Comparison of ENCODE assay signal across 7 mouse cellular contexts in genomic region chr11:82970712-82971589, GRCm38 (mm10). TPM values are rescaled to one million over a fixed set of nuclear protein-coding genes. Genes with fewer than 3 reads are reported as not detected.
DNase-seq lines count a peak whose midpoint lies in the region; ATAC-seq and TF ChIP-seq lines count a peak whose summit lies in the region.

No protein-coding gene starts in this region.

- no peaks in the 10 kb centered on the region for H3K27me3 ChIP-seq in thymus, adult 2 months (ENCODE audit: control insufficient read depth, insufficient read depth, low read length)
- H3K27me3 ChIP-seq in kidney, postnatal 0 days (ENCODE audit: insufficient read depth, low read length), result no peaks in the 10 kb centered on the region

- no peaks in the 10 kb centered on the region for H3K36me3 ChIP-seq in thymus, adult 2 months (ENCODE audit: control insufficient read depth, insufficient read depth, low read length)
- no peaks in the 10 kb centered on the region for H3K36me3 ChIP-seq in kidney, postnatal 0 days (ENCODE audit: insufficient read depth, low read length)

- H3K4me2 ChIP-seq in kidney, postnatal 0 days (ENCODE audit: low read length), result peak overlapping the region; percentile 47

- 41% methylated on average over 31 of the region's 31 CpGs for WGBS in thymus, adult 2 months
- WGBS in kidney, postnatal 0 days, result 10% methylated on average over 31 of the region's 31 CpGs

- H3K9ac ChIP-seq in kidney, postnatal 0 days (ENCODE audit: low read depth, low read length), result peak overlapping the region; percentile 31; the same call in 1 of the 2 replicates

- H3K27ac ChIP-seq in thymus, adult 2 months (ENCODE audit: control insufficient read depth, insufficient read depth, low read length), result no peak overlapping the region; the same call in 1 of the 2 replicates
- H3K27ac ChIP-seq in kidney, postnatal 0 days, result peak overlapping the region; percentile 42; the same call in 1 of the 2 replicates

- H3K9me3 ChIP-seq in kidney, postnatal 0 days (replicated peaks; ENCODE audit: low read length), result no peaks in the 10 kb centered on the region

- ATAC-seq in kidney, postnatal 0 days (replicated peaks; ENCODE audit: low FRiP score, low read depth), result 0 out of 2 replicates have a peak, but pooled peaks have one; percentile 49

- DNase-seq in thymus, adult 2 months, result no peak
- no peak for DNase-seq in thymus, postnatal 25 days
- peak; percentile 41 for DNase-seq in cerebellum, adult 9-11 months
- peak; percentile 13 for DNase-seq in forelimb bud, embryonic 11.5 days (ENCODE audit: low read depth, low spot score)
- DNase-seq in kidney, postnatal 0 days (ENCODE audit: low spot score), result peak; percentile 78
- DNase-seq in lung, postnatal 36 days, result peak; percentile 42
- DNase-seq in right cerebral cortex, postnatal 4 days, result peak; percentile 69

- peak; percentile 68 for TF ChIP-seq CTCF in thymus, adult 2 months (IDR thresholded peaks at IDR 0.05; ENCODE audit: borderline replicate concordance, control insufficient read depth, extremely low read depth, insufficient read depth, low read length, poor library complexity)
- peak; percentile 71 for TF ChIP-seq CTCF in kidney, postnatal 0 days (IDR thresholded peaks at IDR 0.05; ENCODE audit: low read depth)

- no peak for TF ChIP-seq POLR2A in thymus, adult 2 months (IDR thresholded peaks at IDR 0.05; ENCODE audit: control insufficient read depth, extremely low read depth, insufficient read depth, low read length, poor library complexity)

- H3K4me3 ChIP-seq in thymus, adult 2 months (ENCODE audit: control insufficient read depth, insufficient read depth, low read length), result no peak overlapping the region
- H3K4me3 ChIP-seq in kidney, postnatal 0 days (replicated peaks; ENCODE audit: low read depth, low read length), result 0 out of 2 replicates have a peak overlapping the region, but pooled peaks have one; percentile 9

- H3K4me1 ChIP-seq in thymus, adult 2 months (replicated peaks; ENCODE audit: control insufficient read depth, insufficient read depth, low read length), result peaks cover 33% of the 10 kb centered on the region
- peaks cover 3% of the 10 kb centered on the region; the same call in 1 of the 2 replicates for H3K4me1 ChIP-seq in kidney, postnatal 0 days (replicated peaks; ENCODE audit: insufficient read depth, low read length)

RNA-seq across cellular contexts. Expression of gene Slfn5, which starts 19.8 kb away (rescaled TPM):
- 7.0 and 8.4 TPM in 2 replicates for polyA plus RNA-seq in thymus, adult 2 months (2012; rRNA removed)
- polyA plus RNA-seq in kidney, postnatal 0 days (2015; fragmentation: Nextera tagmentation; extraction: Ambion mirVana), result 19.5 and 21.1 TPM in 2 replicates

RNA-seq across cellular contexts. Expression of gene Slfn9, which starts 20.7 kb away (rescaled TPM):
- 3.3 and 4.1 TPM in 2 replicates for polyA plus RNA-seq in thymus, adult 2 months (2012; rRNA removed)
- polyA plus RNA-seq in kidney, postnatal 0 days (2015; fragmentation: Nextera tagmentation; extraction: Ambion mirVana), result 9.4 and 11.5 TPM in 2 replicates

RNA-seq across cellular contexts. Expression of gene Slfn8, which starts 49.7 kb away (rescaled TPM):
- polyA plus RNA-seq in thymus, adult 2 months (2012; rRNA removed), result 4.0 and 4.2 TPM in 2 replicates
- polyA plus RNA-seq in kidney, postnatal 0 days (2015; fragmentation: Nextera tagmentation; extraction: Ambion mirVana), result 0.33 and 0.36 TPM in 2 replicates

Comparison
In these comparisons a context has a peak if more than half of its experiments do, and no peak if none do; other contexts are left out.
1. DNase-seq: peak in cerebellum, adult 9-11 months (single experiment), forelimb bud, embryonic 11.5 days (single experiment), kidney, postnatal 0 days (single experiment), lung, postnatal 36 days (single experiment) and right cerebral cortex, postnatal 4 days (single experiment); none in thymus, adult 2 months (single experiment) and thymus, postnatal 25 days (single experiment).